Mouse (Mus musculus) CH12.LX (cell line): ENCODE results near the gene Suds3. TPM values are rescaled to one million over a fixed set of nuclear protein-coding genes. Genes with fewer than 3 reads are reported as not detected.

Source experiments
- DNase-seq: peaks from one replicate; pipeline ENCODE4 v3.0.0-alpha.2; 2013; ENCODE audit errors: extremely low read depth
- H3K27ac ChIP-seq: 2 replicates; pipeline ENCODE4 v1.5.1; 2012; ENCODE audit warnings: low read depth, mild to moderate bottlenecking, control low read depth, moderate library complexity; ENCODE audit not compliant: insufficient read depth
- H3K27me3 ChIP-seq: replicated peaks from 2 replicates; pipeline ENCODE3; 2012; ENCODE audit warnings: inconsistent platforms
- H3K36me3 ChIP-seq, 2 experiments: replicated peaks in 1 of 2; 2 replicates each; pipeline versions ENCODE3 to v1.6.1; 2012; ENCODE audit warnings: inconsistent platforms in 1 of 2, low read length in 1 of 2, mild to moderate bottlenecking in 1 of 2, mixed read lengths in 1 of 2, moderate library complexity in 1 of 2; ENCODE audit not compliant: control insufficient read depth in 1 of 2, insufficient read depth in 1 of 2
- H3K4me1 ChIP-seq, 2 experiments: 2 replicates each; pipeline ENCODE4 v1.6.1; 2012; ENCODE audit warnings: inconsistent platforms in 1 of 2, moderate library complexity in 1 of 2; ENCODE audit not compliant: insufficient read depth in 2 of 2, control insufficient read depth in 1 of 2
- H3K4me2 ChIP-seq: 2 replicates; pipeline ENCODE4 v1.6.1; 2012; ENCODE audit warnings: low read depth, mild to moderate bottlenecking, control low read depth; ENCODE audit not compliant: poor library complexity, insufficient read depth, severe bottlenecking
- H3K4me3 ChIP-seq, 3 experiments: fragments of 150-350 bp in 1 of 3; sonication (generic) in 1 of 3; replicated peaks in 1 of 3; 2 replicates each; pipeline versions ENCODE3 to v1.5.1; 2011 to 2012; ENCODE audit warnings: low read depth in 2 of 3, low read length in 2 of 3, mild to moderate bottlenecking in 2 of 3, moderate library complexity in 2 of 3, control low read depth in 1 of 3, improper control_type of control experiment in 1 of 3, inconsistent platforms in 1 of 3, mixed read lengths in 1 of 3; ENCODE audit not compliant: poor library complexity in 1 of 3
- H3K79me2 ChIP-seq: replicated peaks from 2 replicates; pipeline ENCODE4 v1.6.1; 2012; ENCODE audit warnings: mild to moderate bottlenecking, moderate library complexity; ENCODE audit not compliant: control insufficient read depth, poor library complexity, insufficient read depth, severe bottlenecking; ENCODE audit errors: extremely low read depth
- H3K9ac ChIP-seq: 2 replicates; pipeline ENCODE4 v1.6.1; 2012; ENCODE audit warnings: low read depth, mild to moderate bottlenecking, control low read depth, moderate library complexity; ENCODE audit not compliant: insufficient read depth
- H3K9me3 ChIP-seq: replicated peaks from 2 replicates; pipeline ENCODE3; 2012; ENCODE audit warnings: low read length, inconsistent platforms, mixed read lengths
- BHLHE40 ChIP-seq: IDR thresholded peaks from 2 replicates; pipeline ENCODE4 v1.6.1; 2011; ENCODE audit warnings: mild to moderate bottlenecking, low read depth, low read length, improper control_type of control experiment
- CHD1 ChIP-seq: IDR thresholded peaks from 2 replicates; pipeline ENCODE4 v1.6.1; 2012; ENCODE audit warnings: low read depth, low read length, improper control_type of control experiment, inconsistent platforms
- CTCF ChIP-seq, 2 experiments: IDR thresholded peaks in 1 of 2; conservative IDR thresholded peaks in 1 of 2; 2 replicates each; pipeline ENCODE4 v1.5.1; 2011 to 2012; ENCODE audit warnings: low read depth in 2 of 2, low read length in 2 of 2, improper control_type of control experiment in 1 of 2, inconsistent platforms in 1 of 2, mild to moderate bottlenecking in 1 of 2, moderate library complexity in 1 of 2
- EP300 ChIP-seq: IDR thresholded peaks from 2 replicates; pipeline ENCODE4 v1.6.1; 2011; ENCODE audit warnings: low read length, improper control_type of control experiment
- ETS1 ChIP-seq: conservative IDR thresholded peaks from 2 replicates; pipeline ENCODE4 v1.6.1; 2012; ENCODE audit warnings: low read depth, mild to moderate bottlenecking, inconsistent platforms, low read length, improper control_type of control experiment, moderate library complexity
- HCFC1 ChIP-seq: IDR thresholded peaks from 2 replicates; pipeline ENCODE4 v1.6.1; 2012; ENCODE audit warnings: low read depth, mild to moderate bottlenecking, inconsistent platforms, low read length, improper control_type of control experiment
- IRF4 ChIP-seq: IDR thresholded peaks from 2 replicates; pipeline ENCODE4 v1.6.1; 2014; ENCODE audit warnings: low read depth, mild to moderate bottlenecking, inconsistent platforms, low read length, improper control_type of control experiment
- JUN ChIP-seq: IDR thresholded peaks from 2 replicates; pipeline ENCODE4 v1.6.1; 2011; ENCODE audit warnings: low read depth, mild to moderate bottlenecking, low read length, improper control_type of control experiment, moderate library complexity; ENCODE audit not compliant: insufficient read depth
- JUND ChIP-seq: conservative IDR thresholded peaks from 2 replicates; pipeline ENCODE4 v1.6.1; 2011; ENCODE audit warnings: low read depth, low read length, improper control_type of control experiment
- MAFK ChIP-seq: IDR thresholded peaks from 2 replicates; pipeline ENCODE4 v1.6.1; 2011; ENCODE audit warnings: low read length, improper control_type of control experiment; ENCODE audit not compliant: insufficient replicate concordance
- MAX ChIP-seq: IDR thresholded peaks from 2 replicates; pipeline ENCODE4 v1.6.1; 2011; ENCODE audit warnings: low read length, improper control_type of control experiment
- MAZ ChIP-seq: IDR thresholded peaks from 2 replicates; pipeline ENCODE4 v1.6.1; 2012; ENCODE audit warnings: low read depth, mild to moderate bottlenecking, inconsistent platforms, low read length, improper control_type of control experiment, moderate library complexity
- MEF2A ChIP-seq: IDR thresholded peaks from 2 replicates; pipeline ENCODE4 v1.6.1; 2014; ENCODE audit warnings: low read depth, mild to moderate bottlenecking, inconsistent platforms, low read length, improper control_type of control experiment, borderline replicate concordance
- MXI1 ChIP-seq: IDR thresholded peaks from 2 replicates; pipeline ENCODE4 v1.6.1; 2011; ENCODE audit warnings: mild to moderate bottlenecking, low read depth, low read length, improper control_type of control experiment
- NELFE ChIP-seq: IDR thresholded peaks from 2 replicates; pipeline ENCODE4 v1.6.1; 2011; ENCODE audit warnings: low read depth, low read length, improper control_type of control experiment
- NRF1 ChIP-seq: IDR thresholded peaks from 2 replicates; pipeline ENCODE4 v1.6.1; 2014; ENCODE audit warnings: low read depth, mild to moderate bottlenecking, inconsistent platforms, low read length, improper control_type of control experiment, moderate library complexity
- PAX5 ChIP-seq: IDR thresholded peaks from 2 replicates; pipeline ENCODE4 v1.6.1; 2012; ENCODE audit warnings: low read length, inconsistent platforms, mixed read lengths
- POLR2AphosphoS2 ChIP-seq: IDR thresholded peaks from 2 replicates; pipeline ENCODE4 v1.6.1; 2011; ENCODE audit warnings: low read depth, low read length, improper control_type of control experiment
- RAD21 ChIP-seq: IDR thresholded peaks from 2 replicates; pipeline ENCODE4 v1.6.1; 2011; ENCODE audit warnings: low read depth, mild to moderate bottlenecking, low read length, improper control_type of control experiment, moderate library complexity
- RCOR1 ChIP-seq: conservative IDR thresholded peaks from 2 replicates; pipeline ENCODE4 v1.6.1; 2012; ENCODE audit warnings: low read depth, mild to moderate bottlenecking, inconsistent platforms, low read length, improper control_type of control experiment
- SIN3A ChIP-seq: IDR thresholded peaks from 2 replicates; pipeline ENCODE4 v1.6.1; 2012; ENCODE audit warnings: low read length, improper control_type of control experiment, inconsistent platforms
- SMC3 ChIP-seq: IDR thresholded peaks from 2 replicates; pipeline ENCODE4 v1.6.1; 2011; ENCODE audit warnings: low read depth, low read length, improper control_type of control experiment
- TBP ChIP-seq: conservative IDR thresholded peaks from 2 replicates; pipeline ENCODE4 v1.6.1; 2011; ENCODE audit warnings: low read depth, low read length, improper control_type of control experiment
- TCF12 ChIP-seq: IDR thresholded peaks from 2 replicates; pipeline ENCODE4 v1.6.1; 2014; ENCODE audit warnings: low read depth, mild to moderate bottlenecking, inconsistent platforms, low read length, improper control_type of control experiment
- UBTF ChIP-seq: IDR thresholded peaks from 2 replicates; pipeline ENCODE4 v1.6.1; 2012; ENCODE audit warnings: low read depth, mild to moderate bottlenecking, inconsistent platforms, low read length, improper control_type of control experiment, moderate library complexity
- USF1 ChIP-seq: IDR thresholded peaks from 2 replicates; pipeline ENCODE4 v1.6.1; 2014; ENCODE audit warnings: low read depth, mild to moderate bottlenecking, inconsistent platforms, low read length, improper control_type of control experiment
- USF2 ChIP-seq: conservative IDR thresholded peaks from 2 replicates; pipeline ENCODE4 v1.6.1; 2011; ENCODE audit warnings: low read depth, low read length, improper control_type of control experiment
- ZC3H11A ChIP-seq: IDR thresholded peaks from 2 replicates; pipeline ENCODE4 v1.6.1; 2012; ENCODE audit warnings: low read depth, mild to moderate bottlenecking, inconsistent platforms, low read length, improper control_type of control experiment
- ZKSCAN1 ChIP-seq: IDR thresholded peaks from 2 replicates; pipeline ENCODE4 v1.6.1; 2012; ENCODE audit warnings: low read depth, inconsistent platforms, low read length, improper control_type of control experiment, borderline replicate concordance
- ZMIZ1 ChIP-seq: IDR thresholded peaks from 2 replicates; pipeline ENCODE4 v1.6.1; 2012; ENCODE audit warnings: low read depth, mild to moderate bottlenecking, inconsistent platforms, low read length, improper control_type of control experiment
- ZNF384 ChIP-seq: IDR thresholded peaks from 2 replicates; pipeline ENCODE4 v1.6.1; 2012; ENCODE audit warnings: low read depth, low read length, improper control_type of control experiment, inconsistent platforms
- dilution Hi-C: fragments of 300-500 bp; cut with MboI; formaldehyde crosslinking; loops from 2 replicates; pipeline ENCODE4 v1.14.3; 2020; ENCODE audit warnings: low sequenced_read_pairs; ENCODE audit not compliant: extremely low pct_unique_long_range_greater_than_20kb, extremely low pct_ligation_motif_present
- in situ Hi-C: fragments of 300-500 bp; cut with MboI; formaldehyde crosslinking; loops from 3 replicates; pipeline ENCODE4 v1.14.3; 2019; ENCODE audit warnings: low sequenced_read_pairs, low pct_ligation_motif_present, low pct_unique_long_range_greater_than_20kb, mixed read lengths
- polyA plus RNA-seq: library from polyadenylated mRNA; unstranded; fragments of >175 nt; gene quantifications from 2 replicates; pipeline ENCODE4 v1.2.1, GENCODE M21; 2012; ENCODE audit warnings: low read depth; ENCODE audit not compliant: insufficient read length
- total RNA-seq, 2 experiments: library from RNA; depleted of rRNA; stranded (reverse); fragments of 300-350 nt in 1 of 2; fragments of >200 nt in 1 of 2; gene quantifications; 2 replicates each; pipeline ENCODE4 v1.2.3; 2012 to 2014

The Suds3 gene
- total and polyA plus RNA-seq, 3 experiments: 54.2 to 103 (median 68.1) TPM

GRCm38 (mm10) chr5:117134066-117134888 lies 18.4 kb upstream of the Suds3 start (continued):
- TF ChIP-seq ZKSCAN1 (no peak), UBTF (no peak), MAX (0 out of 2 replicates have a peak, but pooled peaks have one; percentile 22), BHLHE40 (peak; percentile 91), ZNF384 (no peak), CTCF (conservative IDR thresholded peaks at IDR 0.05 in 1 of 2, IDR thresholded peaks at IDR 0.05 in 1 of 2; ENCODE audit: low read depth in 2 of 2, low read length in 2 of 2) (no peak), MXI1 (peak; percentile 62; the same call in 1 of the 2 replicates), MEF2A (no peak), CHD1 (peak; percentile 67; the same call in 1 of the 2 replicates), PAX5 (no peak), POLR2AphosphoS2 (no peak), ETS1 (no peak), TBP (no peak), SIN3A (peak; percentile 79), TCF12 (no peak), RAD21 (no peak), ZC3H11A (no peak), USF2 (no peak)

GRCm38 (mm10) chr5:117133446-117134065 lies 17.6 kb upstream of the Suds3 start:
- Histone ChIP-seq H3K9ac (peak overlapping the region; percentile 89), H3K4me1 (peaks cover 27 to 37% of the 10 kb centered on the region in 2 experiments)
- TF ChIP-seq PAX5: no peak
- peak; percentile 52; the same call in 1 of the 2 replicates for TF ChIP-seq IRF4
- TF ChIP-seq SIN3A: 0 out of 2 replicates have a peak, but pooled peaks have one; percentile 11
- TF ChIP-seq ETS1: peak; percentile 27; the same call in 1 of the 2 replicates
- no peak for TF ChIP-seq POLR2AphosphoS2
- TF ChIP-seq TBP: 0 out of 2 replicates have a peak, but pooled peaks have one; percentile 20
- peak; percentile 18; the same call in 1 of the 2 replicates for TF ChIP-seq SMC3
- peak; percentile 88 for TF ChIP-seq BHLHE40
- peak; percentile 76 for TF ChIP-seq TCF12
- peak; percentile 85 for TF ChIP-seq MAX
- TF ChIP-seq USF1: peak; percentile 67
- TF ChIP-seq RCOR1: no peak
- TF ChIP-seq ZNF384: no peak
- TF ChIP-seq RAD21: no peak; the same call in 1 of the 2 replicates
- TF ChIP-seq EP300: peak; percentile 32; the same call in 1 of the 2 replicates
- TF ChIP-seq JUN: no peak
- TF ChIP-seq NELFE: peak; percentile 58
- no peak for TF ChIP-seq MAFK
- TF ChIP-seq MEF2A: peak; percentile 48; the same call in 1 of the 2 replicates
- no peak for TF ChIP-seq MAZ
- TF ChIP-seq HCFC1: peak; percentile 46
- 0 out of 2 replicates have a peak, but pooled peaks have one; percentile 12 for TF ChIP-seq UBTF
- no peak for TF ChIP-seq ZC3H11A
- TF ChIP-seq USF2: no peak
- peak; percentile 31 for TF ChIP-seq NRF1
- TF ChIP-seq ZMIZ1: peak; percentile 47; the same call in 1 of the 2 replicates
- peak; percentile 73 for TF ChIP-seq JUND

More at GRCm38 (mm10) chr5:117133446-117134065, 17.6 kb upstream of the Suds3 start:
- Histone ChIP-seq H3K4me2 (peak overlapping the region; percentile 74), H3K4me3 (peak overlapping the region; percentile 82 to 88 (median 83)), H3K36me3 (peaks cover 0 to 14% of the 10 kb centered on the region in 2 experiments), H3K27me3 (no peaks in the 10 kb centered on the region), H3K9me3 (no peaks in the 10 kb centered on the region), H3K79me2 (peaks cover 36% of the 10 kb centered on the region), H3K27ac (peak overlapping the region; percentile 79)
- dilution Hi-C loops (no loop called here), in situ Hi-C loops (no loop called here)
- peak; percentile 77 for DNase-seq
